19 mouse cellular contexts compared by ENCODE assay signal in genomic region chr13:39489806-39490205, GRCm38 (mm10).
DNase-seq lines count a peak whose midpoint lies in the region; ATAC-seq and TF ChIP-seq lines count a peak whose summit lies in the region.
"Had no signal": no experiment of that assay in that cellular context is flagged by ENCODE, and none has a peak within 500 bp of the region (broad histone marks: within the 10 kb centered on the region; RNA-seq: fewer than 3 reads in every experiment).

No protein-coding gene starts in this region.

- H3K9me3 ChIP-seq in lung, embryonic 14.5 days (ENCODE audit: low read depth, low read length), result no peaks in the 10 kb centered on the region
- H3K9me3 ChIP-seq in forebrain, embryonic 13.5 days (replicated peaks), result no peaks in the 10 kb centered on the region
- H3K9me3 ChIP-seq: forebrain, embryonic 12.5 days; heart, embryonic 12.5 days; hindbrain, embryonic 10.5 days; hindbrain, embryonic 15.5 days had no signal

- no peak for TF ChIP-seq CTCF in lung, embryonic 14.5 days (IDR thresholded peaks at IDR 0.05; ENCODE audit: low read depth)

- WGBS in lung, embryonic 14.5 days, result 65% methylated on average over 7 of the region's 7 CpGs
- 81% methylated on average over 7 of the region's 7 CpGs for WGBS in forebrain, embryonic 13.5 days

- no peaks in the 10 kb centered on the region for H3K4me1 ChIP-seq in lung, embryonic 14.5 days (ENCODE audit: insufficient read depth)
- H3K4me1 ChIP-seq in forebrain, embryonic 13.5 days, result no peaks in the 10 kb centered on the region
- H3K4me1 ChIP-seq: forebrain, embryonic 12.5 days; heart, embryonic 12.5 days; hindbrain, embryonic 10.5 days; hindbrain, embryonic 15.5 days had no signal

- H3K9ac ChIP-seq in lung, embryonic 14.5 days, result no peak overlapping the region
- H3K9ac ChIP-seq in forebrain, embryonic 13.5 days, result no peak overlapping the region
- H3K9ac ChIP-seq: forebrain, embryonic 12.5 days; forebrain, postnatal 0 days; heart, embryonic 12.5 days; hindbrain, embryonic 15.5 days had no signal

- H3K27me3 ChIP-seq in lung, embryonic 14.5 days (ENCODE audit: insufficient read depth, low read length), result no peaks in the 10 kb centered on the region
- no peaks in the 10 kb centered on the region for H3K27me3 ChIP-seq in forebrain, embryonic 13.5 days
- H3K27me3 ChIP-seq: forebrain, embryonic 12.5 days; heart, embryonic 12.5 days; hindbrain, embryonic 15.5 days had no signal

- no peaks in the 10 kb centered on the region for H3K36me3 ChIP-seq in lung, embryonic 14.5 days (ENCODE audit: insufficient read depth)
- H3K36me3 ChIP-seq in forebrain, embryonic 13.5 days (ENCODE audit: poor library complexity, severe bottlenecking), result no peaks in the 10 kb centered on the region
- H3K36me3 ChIP-seq: forebrain, embryonic 12.5 days; G1E; heart, embryonic 12.5 days; hindbrain, embryonic 10.5 days; hindbrain, embryonic 15.5 days had no signal

- H3K4me3 ChIP-seq in lung, embryonic 14.5 days (ENCODE audit: low read depth, low read length), result no peak overlapping the region
- H3K4me3 ChIP-seq in forebrain, embryonic 13.5 days, result no peak overlapping the region
- H3K4me3 ChIP-seq: forebrain, embryonic 12.5 days; heart, embryonic 12.5 days; hindbrain, embryonic 10.5 days; hindbrain, embryonic 15.5 days had no signal

- H3K27ac ChIP-seq in lung, embryonic 14.5 days (ENCODE audit: low read depth), result no peak overlapping the region
- H3K27ac ChIP-seq in forebrain, embryonic 13.5 days, result no peak overlapping the region
- H3K27ac ChIP-seq: forebrain, embryonic 12.5 days; hindbrain, embryonic 10.5 days; hindbrain, embryonic 15.5 days had no signal

- no peak for ATAC-seq in lung, embryonic 14.5 days (ENCODE audit: insufficient read depth)
- ATAC-seq in forebrain, embryonic 13.5 days, result no peak
- ATAC-seq: CD4-positive, CD25-positive, alpha-beta regulatory T cell, adult 4 months; forebrain, postnatal 0 days had no signal

- DNase-seq in kidney, adult 11 months, result peak; percentile 3
- no peak for DNase-seq in kidney, adult 18-20 months
- DNase-seq in lung, embryonic 14.5 days, result peak; percentile 10
- DNase-seq in lung, adult 18-20 months, result no peak
- DNase-seq in gonadal fat pad, adult 2 months (ENCODE audit: low read depth), result peak; percentile 83
- DNase-seq: adrenal gland, adult 8-10 months; adrenal gland, postnatal 36 days; B cell, adult 2 months; cerebellum, adult 2 months; cerebellum, postnatal 10 days; forebrain, postnatal 0 days; gastrocnemius, postnatal 14 days had no signal

- no peak overlapping the region for H3K4me2 ChIP-seq in lung, embryonic 14.5 days
- no peak overlapping the region for H3K4me2 ChIP-seq in forebrain, embryonic 13.5 days
- H3K4me2 ChIP-seq: forebrain, embryonic 12.5 days; heart, embryonic 12.5 days; hindbrain, embryonic 15.5 days had no signal

Comparison
In these comparisons a context has a peak if more than half of its experiments do, and no peak if none do; other contexts are left out.
1. DNase-seq: peak in kidney, adult 11 months (single experiment), lung, embryonic 14.5 days (single experiment) and gonadal fat pad, adult 2 months (single experiment); none in kidney, adult 18-20 months (single experiment) and lung, adult 18-20 months (0 of 2).